Mouse (Mus musculus) CD4-positive helper T cell, adult 2 months (primary cell): ENCODE measurements around the gene Gps2.

Experiments
- DNase-seq: peaks from one replicate; pipeline ENCODE4 v3.0.0-alpha.2; 2012; ENCODE audit warnings: low read depth, missing footprints, low spot score

The Gps2 gene

GRCm38 (mm10) chr11:69913554-69914371 is at the start of gene Gps2:
Gps2 (plus strand) TSS chr11:69913888.
- DNase-seq, result peak; percentile 94

GRCm38 (mm10) chr11:69864138-69864860 is 49.4 kb upstream of the Gps2 start:
- no peak for DNase-seq

- no peak for DNase-seq
Observed at GRCm38 (mm10) chr11:69865561-69865960, 48.1 kb upstream of the Gps2 start.

GRCm38 (mm10) chr11:69867335-69867734 is 46.4 kb upstream of the Gps2 start:
- no peak for DNase-seq

GRCm38 (mm10) chr11:69870289-69871069 is 43.2 kb upstream of the Gps2 start:
- no peak for DNase-seq

GRCm38 (mm10) chr11:69871822-69872221 is 41.9 kb upstream of the Gps2 start:
- no peak for DNase-seq

GRCm38 (mm10) chr11:69872451-69872850 is 41.2 kb upstream of the Gps2 start:
- no peak for DNase-seq

GRCm38 (mm10) chr11:69876186-69876585 is 37.5 kb upstream of the Gps2 start:
- peak; percentile 65 for DNase-seq

- peak; percentile 88 for DNase-seq
Observed at GRCm38 (mm10) chr11:69876867-69877266, 36.8 kb upstream of the Gps2 start.

GRCm38 (mm10) chr11:69877878-69878277 is 35.8 kb upstream of the Gps2 start, which contains the start of gene Tmem95:
Tmem95 (minus strand) TSS chr11:69878018.
- DNase-seq, result no peak

GRCm38 (mm10) chr11:69878399-69878798 is 35.3 kb upstream of the Gps2 start:
- DNase-seq, result no peak

- DNase-seq, result no peak
Observed at GRCm38 (mm10) chr11:69878952-69879351, 34.7 kb upstream of the Gps2 start.

GRCm38 (mm10) chr11:69879711-69880110 is 34.0 kb upstream of the Gps2 start:
- DNase-seq, result no peak

GRCm38 (mm10) chr11:69880506-69880852 is 33.2 kb upstream of the Gps2 start:
- peak; percentile 79 for DNase-seq

- DNase-seq, result peak; percentile 79
Observed at GRCm38 (mm10) chr11:69880853-69881603, 32.7 kb upstream of the Gps2 start, which contains the start of gene Kctd11. Kctd11 (minus strand) TSS chr11:69881406.

GRCm38 (mm10) chr11:69881787-69882670 is 31.7 kb upstream of the Gps2 start:
- no peak for DNase-seq

- peak; percentile 65 for DNase-seq
Observed at GRCm38 (mm10) chr11:69883066-69883465, 30.6 kb upstream of the Gps2 start.

GRCm38 (mm10) chr11:69883527-69884151 is 30.0 kb upstream of the Gps2 start:
- DNase-seq, result no peak

GRCm38 (mm10) chr11:69884240-69884639 is 29.4 kb upstream of the Gps2 start:
- DNase-seq, result no peak

GRCm38 (mm10) chr11:69884663-69885062 is 29.0 kb upstream of the Gps2 start:
- DNase-seq, result no peak
